Mouse (Mus musculus) CH12.LX (cell line): ENCODE data around the gene Gm20388. TPM values are rescaled to one million over a fixed set of nuclear protein-coding genes. Genes with fewer than 3 reads are reported as not detected.

Experiments used
- DNase-seq: peaks from one replicate; pipeline ENCODE4 v3.0.0-alpha.2; 2013; ENCODE audit errors: extremely low read depth
- H3K27ac ChIP-seq: 2 replicates; pipeline ENCODE4 v1.5.1; 2012; ENCODE audit warnings: low read depth, mild to moderate bottlenecking, control low read depth, moderate library complexity; ENCODE audit not compliant: insufficient read depth
- H3K27me3 ChIP-seq: replicated peaks from 2 replicates; pipeline ENCODE3; 2012; ENCODE audit warnings: inconsistent platforms
- H3K36me3 ChIP-seq, 2 experiments: replicated peaks in 1 of 2; 2 replicates each; pipeline versions ENCODE3 to v1.6.1; 2012; ENCODE audit warnings: inconsistent platforms in 1 of 2, low read length in 1 of 2, mild to moderate bottlenecking in 1 of 2, mixed read lengths in 1 of 2, moderate library complexity in 1 of 2; ENCODE audit not compliant: control insufficient read depth in 1 of 2, insufficient read depth in 1 of 2
- H3K4me1 ChIP-seq, 2 experiments: 2 replicates each; pipeline ENCODE4 v1.6.1; 2012; ENCODE audit warnings: inconsistent platforms in 1 of 2, moderate library complexity in 1 of 2; ENCODE audit not compliant: insufficient read depth in 2 of 2, control insufficient read depth in 1 of 2
- H3K4me2 ChIP-seq: 2 replicates; pipeline ENCODE4 v1.6.1; 2012; ENCODE audit warnings: low read depth, mild to moderate bottlenecking, control low read depth; ENCODE audit not compliant: poor library complexity, insufficient read depth, severe bottlenecking
- H3K4me3 ChIP-seq, 3 experiments: fragments of 150-350 bp in 1 of 3; sonication (generic) in 1 of 3; replicated peaks in 1 of 3; 2 replicates each; pipeline versions ENCODE3 to v1.5.1; 2011 to 2012; ENCODE audit warnings: low read depth in 2 of 3, low read length in 2 of 3, mild to moderate bottlenecking in 2 of 3, moderate library complexity in 2 of 3, control low read depth in 1 of 3, improper control_type of control experiment in 1 of 3, inconsistent platforms in 1 of 3, mixed read lengths in 1 of 3; ENCODE audit not compliant: poor library complexity in 1 of 3
- H3K79me2 ChIP-seq: replicated peaks from 2 replicates; pipeline ENCODE4 v1.6.1; 2012; ENCODE audit warnings: mild to moderate bottlenecking, moderate library complexity; ENCODE audit not compliant: control insufficient read depth, poor library complexity, insufficient read depth, severe bottlenecking; ENCODE audit errors: extremely low read depth
- H3K9ac ChIP-seq: 2 replicates; pipeline ENCODE4 v1.6.1; 2012; ENCODE audit warnings: low read depth, mild to moderate bottlenecking, control low read depth, moderate library complexity; ENCODE audit not compliant: insufficient read depth
- H3K9me3 ChIP-seq: replicated peaks from 2 replicates; pipeline ENCODE3; 2012; ENCODE audit warnings: low read length, inconsistent platforms, mixed read lengths
- CTCF ChIP-seq, 2 experiments: IDR thresholded peaks in 1 of 2; conservative IDR thresholded peaks in 1 of 2; 2 replicates each; pipeline ENCODE4 v1.5.1; 2011 to 2012; ENCODE audit warnings: low read depth in 2 of 2, low read length in 2 of 2, improper control_type of control experiment in 1 of 2, inconsistent platforms in 1 of 2, mild to moderate bottlenecking in 1 of 2, moderate library complexity in 1 of 2
- EP300 ChIP-seq: IDR thresholded peaks from 2 replicates; pipeline ENCODE4 v1.6.1; 2011; ENCODE audit warnings: low read length, improper control_type of control experiment
- ETS1 ChIP-seq: conservative IDR thresholded peaks from 2 replicates; pipeline ENCODE4 v1.6.1; 2012; ENCODE audit warnings: low read depth, mild to moderate bottlenecking, inconsistent platforms, low read length, improper control_type of control experiment, moderate library complexity
- GABPA ChIP-seq: IDR thresholded peaks from 2 replicates; pipeline ENCODE4 v1.6.1; 2012; ENCODE audit warnings: low read depth, low read length, improper control_type of control experiment, inconsistent platforms; ENCODE audit not compliant: insufficient replicate concordance
- HCFC1 ChIP-seq: IDR thresholded peaks from 2 replicates; pipeline ENCODE4 v1.6.1; 2012; ENCODE audit warnings: low read depth, mild to moderate bottlenecking, inconsistent platforms, low read length, improper control_type of control experiment
- JUN ChIP-seq: IDR thresholded peaks from 2 replicates; pipeline ENCODE4 v1.6.1; 2011; ENCODE audit warnings: low read depth, mild to moderate bottlenecking, low read length, improper control_type of control experiment, moderate library complexity; ENCODE audit not compliant: insufficient read depth
- JUND ChIP-seq: conservative IDR thresholded peaks from 2 replicates; pipeline ENCODE4 v1.6.1; 2011; ENCODE audit warnings: low read depth, low read length, improper control_type of control experiment
- MAX ChIP-seq: IDR thresholded peaks from 2 replicates; pipeline ENCODE4 v1.6.1; 2011; ENCODE audit warnings: low read length, improper control_type of control experiment
- MXI1 ChIP-seq: IDR thresholded peaks from 2 replicates; pipeline ENCODE4 v1.6.1; 2011; ENCODE audit warnings: mild to moderate bottlenecking, low read depth, low read length, improper control_type of control experiment
- NELFE ChIP-seq: IDR thresholded peaks from 2 replicates; pipeline ENCODE4 v1.6.1; 2011; ENCODE audit warnings: low read depth, low read length, improper control_type of control experiment
- POLR2A ChIP-seq: IDR thresholded peaks from 2 replicates; pipeline ENCODE4 v1.6.1; 2011; ENCODE audit warnings: low read depth, mild to moderate bottlenecking, improper control_type of control experiment, low read length
- RAD21 ChIP-seq: IDR thresholded peaks from 2 replicates; pipeline ENCODE4 v1.6.1; 2011; ENCODE audit warnings: low read depth, mild to moderate bottlenecking, low read length, improper control_type of control experiment, moderate library complexity
- SIN3A ChIP-seq: IDR thresholded peaks from 2 replicates; pipeline ENCODE4 v1.6.1; 2012; ENCODE audit warnings: low read length, improper control_type of control experiment, inconsistent platforms
- TCF12 ChIP-seq: IDR thresholded peaks from 2 replicates; pipeline ENCODE4 v1.6.1; 2014; ENCODE audit warnings: low read depth, mild to moderate bottlenecking, inconsistent platforms, low read length, improper control_type of control experiment
- UBTF ChIP-seq: IDR thresholded peaks from 2 replicates; pipeline ENCODE4 v1.6.1; 2012; ENCODE audit warnings: low read depth, mild to moderate bottlenecking, inconsistent platforms, low read length, improper control_type of control experiment, moderate library complexity
- USF1 ChIP-seq: IDR thresholded peaks from 2 replicates; pipeline ENCODE4 v1.6.1; 2014; ENCODE audit warnings: low read depth, mild to moderate bottlenecking, inconsistent platforms, low read length, improper control_type of control experiment
- USF2 ChIP-seq: conservative IDR thresholded peaks from 2 replicates; pipeline ENCODE4 v1.6.1; 2011; ENCODE audit warnings: low read depth, low read length, improper control_type of control experiment
- ZMIZ1 ChIP-seq: IDR thresholded peaks from 2 replicates; pipeline ENCODE4 v1.6.1; 2012; ENCODE audit warnings: low read depth, mild to moderate bottlenecking, inconsistent platforms, low read length, improper control_type of control experiment
- dilution Hi-C: fragments of 300-500 bp; cut with MboI; formaldehyde crosslinking; loops from 2 replicates; pipeline ENCODE4 v1.14.3; 2020; ENCODE audit warnings: low sequenced_read_pairs; ENCODE audit not compliant: extremely low pct_unique_long_range_greater_than_20kb, extremely low pct_ligation_motif_present
- in situ Hi-C: fragments of 300-500 bp; cut with MboI; formaldehyde crosslinking; loops from 3 replicates; pipeline ENCODE4 v1.14.3; 2019; ENCODE audit warnings: low sequenced_read_pairs, low pct_ligation_motif_present, low pct_unique_long_range_greater_than_20kb, mixed read lengths
- polyA plus RNA-seq: library from polyadenylated mRNA; unstranded; fragments of >175 nt; gene quantifications from 2 replicates; pipeline ENCODE4 v1.2.1, GENCODE M21; 2012; ENCODE audit warnings: low read depth; ENCODE audit not compliant: insufficient read length
- total RNA-seq, 2 experiments: library from RNA; depleted of rRNA; stranded (reverse); fragments of 300-350 nt in 1 of 2; fragments of >200 nt in 1 of 2; gene quantifications; 2 replicates each; pipeline ENCODE4 v1.2.3; 2012 to 2014

Gene Gm20388
- total and polyA plus RNA-seq, 3 experiments: 14.8 to 26.3 (median 22.2) TPM

DNA sequence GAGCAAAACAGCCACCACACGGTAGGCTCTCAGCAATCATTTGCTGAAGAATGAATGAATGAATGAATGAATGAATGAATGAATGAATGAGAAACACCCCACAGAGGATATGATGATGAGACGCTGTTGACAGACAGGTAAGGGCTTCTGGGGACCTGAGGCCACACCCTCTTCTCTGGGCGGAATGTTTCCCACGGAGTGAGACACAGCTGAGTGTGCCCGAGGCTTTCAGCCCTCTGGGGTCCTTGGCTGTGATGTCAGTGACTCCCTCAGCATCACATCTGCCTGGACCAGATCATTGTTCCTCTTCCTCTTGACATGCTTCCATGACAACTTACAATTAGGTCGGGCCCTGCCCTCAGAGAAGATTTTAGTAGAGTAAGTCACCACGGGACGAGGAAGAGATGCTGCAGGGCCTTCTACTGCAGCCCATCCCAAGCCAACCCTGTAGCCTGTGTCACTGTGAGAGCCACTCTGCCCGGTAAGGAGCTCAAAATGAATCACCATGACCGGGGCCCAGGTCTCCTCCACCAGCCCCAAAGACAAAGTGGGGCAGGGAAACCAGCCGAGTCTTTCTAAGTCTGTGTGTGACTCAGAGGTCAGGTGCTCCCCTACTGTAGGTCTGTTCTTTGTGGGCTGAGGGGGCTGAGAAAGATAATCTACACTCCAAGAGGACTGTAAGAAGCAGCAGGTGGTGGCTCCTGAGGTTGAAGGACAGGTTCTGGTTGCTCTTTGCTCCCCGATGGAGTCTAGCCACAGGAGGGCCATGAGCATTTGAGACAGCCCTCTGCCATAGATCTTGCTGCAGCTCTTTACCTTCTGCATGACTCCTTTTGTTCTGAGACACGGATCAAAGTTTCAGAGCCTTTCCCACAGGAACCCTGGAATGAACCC is 3844.1 kb downstream of the Gm20388 start:
- no peak overlapping the region for H3K4me3 ChIP-seq
- TF ChIP-seq CTCF (conservative IDR thresholded peaks at IDR 0.05 in 1 of 2, IDR thresholded peaks at IDR 0.05 in 1 of 2; ENCODE audit: low read depth in 2 of 2, low read length in 2 of 2): no peak
- peaks cover 47% of the 10 kb centered on the region for H3K27me3 ChIP-seq
- no peak overlapping the region for H3K27ac ChIP-seq
- dilution Hi-C loops: no loop called here
- H3K36me3 ChIP-seq: no peaks in the 10 kb centered on the region
- no peak overlapping the region for H3K9ac ChIP-seq
- in situ Hi-C loops: no loop called here
- no peaks in the 10 kb centered on the region for H3K9me3 ChIP-seq
- H3K4me2 ChIP-seq: no peak overlapping the region
- H3K4me1 ChIP-seq: peaks cover 3 to 7% of the 10 kb centered on the region in 2 experiments; a peak in 2 of 4 replicates
- DNase-seq: no peak
- H3K79me2 ChIP-seq: no peaks in the 10 kb centered on the region

DNA sequence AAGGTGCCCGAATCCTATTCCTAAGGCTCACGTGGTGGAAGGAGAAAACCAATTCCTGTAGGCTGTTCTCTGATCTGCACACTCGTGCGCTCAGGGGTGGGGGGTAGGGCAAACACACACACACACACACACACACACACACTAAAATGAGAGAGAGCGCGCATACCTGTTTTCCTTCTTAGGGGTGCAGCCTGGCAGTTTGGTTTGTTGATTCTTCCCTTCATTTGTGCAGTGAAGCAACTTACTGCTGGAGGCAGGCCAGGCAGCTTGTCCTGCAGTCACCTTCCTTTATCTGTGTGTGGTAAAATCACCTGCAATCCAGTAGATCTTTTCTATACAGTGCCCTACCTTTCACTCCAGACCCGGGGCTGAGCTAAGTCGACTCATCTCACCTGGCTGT is 3846.3 kb downstream of the Gm20388 start:
- H3K4me1 ChIP-seq: no peaks in the 10 kb centered on the region
- no peak overlapping the region for H3K4me2 ChIP-seq
- dilution Hi-C loops: no loop called here
- no peak overlapping the region for H3K9ac ChIP-seq
- H3K79me2 ChIP-seq: no peaks in the 10 kb centered on the region
- in situ Hi-C loops: no loop called here
- H3K27me3 ChIP-seq: peaks cover 59% of the 10 kb centered on the region
- TF ChIP-seq SIN3A (no peak), TCF12 (no peak), ZMIZ1 (no peak), CTCF (conservative IDR thresholded peaks at IDR 0.05 in 1 of 2, IDR thresholded peaks at IDR 0.05 in 1 of 2; ENCODE audit: low read depth in 2 of 2, low read length in 2 of 2) (no peak), HCFC1 (no peak), NELFE (no peak), EP300 (no peak), MAX (no peak), USF1 (no peak), JUN (no peak), GABPA (no peak), RAD21 (no peak), JUND (no peak)
- no peaks in the 10 kb centered on the region for H3K9me3 ChIP-seq
- no peak overlapping the region for H3K4me3 ChIP-seq
- H3K36me3 ChIP-seq: no peaks in the 10 kb centered on the region
- DNase-seq: no peak
- H3K27ac ChIP-seq: no peak overlapping the region

DNA sequence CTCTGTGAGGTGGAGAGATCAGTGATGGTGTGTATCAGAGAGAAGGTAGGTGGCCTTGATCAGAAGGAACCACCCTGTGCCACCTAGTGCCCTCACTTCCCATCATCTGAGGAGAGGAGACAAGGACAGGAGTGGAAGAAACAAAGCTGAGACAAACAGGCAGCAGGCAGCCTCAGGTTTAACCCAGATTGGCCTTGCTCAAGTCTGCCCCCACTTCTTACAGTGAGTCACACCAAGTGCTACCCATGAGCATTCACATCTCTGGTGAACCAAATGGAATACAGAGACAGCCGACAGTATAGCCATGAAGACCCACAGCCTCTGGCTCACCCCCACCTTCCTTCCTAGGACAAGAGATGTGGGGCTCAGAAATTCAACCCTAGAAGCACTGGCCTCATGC is 3848.3 kb downstream of the Gm20388 start:
- Histone ChIP-seq H3K4me2 (no peak overlapping the region), H3K9me3 (no peaks in the 10 kb centered on the region), H3K27me3 (peaks cover 71% of the 10 kb centered on the region), H3K4me1 (no peaks in the 10 kb centered on the region), H3K27ac (no peak overlapping the region), H3K36me3 (no peaks in the 10 kb centered on the region), H3K79me2 (no peaks in the 10 kb centered on the region), H3K4me3 (no peak overlapping the region), H3K9ac (no peak overlapping the region)
- in situ Hi-C loops: no loop called here
- dilution Hi-C loops: no loop called here
- DNase-seq: no peak
- TF ChIP-seq MAX: no peak
- no peak for TF ChIP-seq CTCF (conservative IDR thresholded peaks at IDR 0.05 in 1 of 2, IDR thresholded peaks at IDR 0.05 in 1 of 2; ENCODE audit: low read depth in 2 of 2, low read length in 2 of 2)
- no peak for TF ChIP-seq ZMIZ1
- TF ChIP-seq ETS1: no peak
- no peak for TF ChIP-seq EP300
- no peak for TF ChIP-seq UBTF
- TF ChIP-seq USF2: no peak
- TF ChIP-seq MXI1: no peak
- no peak for TF ChIP-seq POLR2A
